Mouse (Mus musculus) cerebellum, adult 2 months (tissue): ENCODE results near the gene Asic1. TPM values are rescaled to one million over a fixed set of nuclear protein-coding genes. Genes with fewer than 3 reads are reported as not detected.

Source experiments
- DNase-seq, 2 experiments: peaks; one replicate each; pipeline ENCODE4 v3.0.0; 2021
- H3K27ac ChIP-seq: fragments of 200-500 bp; 2 replicates; pipeline ENCODE4 v1.5.1; 2012; ENCODE audit warnings: low read length, control low read depth, inconsistent platforms; ENCODE audit not compliant: insufficient read depth
- H3K27me3 ChIP-seq: fragments of 200-500 bp; 2 replicates; pipeline ENCODE4 v1.6.1; 2012; ENCODE audit warnings: inconsistent platforms, mild to moderate bottlenecking, low read length, moderate library complexity; ENCODE audit not compliant: control insufficient read depth, insufficient read depth
- H3K4me1 ChIP-seq: fragments of 200-500 bp; 2 replicates; pipeline ENCODE4 v1.6.1; 2011; ENCODE audit warnings: low read length; ENCODE audit not compliant: control insufficient read depth, insufficient read depth
- H3K4me3 ChIP-seq: fragments of 200-500 bp; replicated peaks from 2 replicates; pipeline ENCODE3; 2011; ENCODE audit warnings: mild to moderate bottlenecking, low read depth, low read length, control low read depth; ENCODE audit not compliant: insufficient read depth
- CTCF ChIP-seq: fragments of 200-500 bp; IDR thresholded peaks from 2 replicates; pipeline ENCODE4 v1.5.1; 2011; ENCODE audit warnings: low read depth, mild to moderate bottlenecking, control low read depth, low read length, moderate library complexity, borderline replicate concordance; ENCODE audit not compliant: insufficient read depth
- POLR2A ChIP-seq: fragments of 200-500 bp; IDR thresholded peaks from 2 replicates; pipeline ENCODE4 v1.6.1; 2011; ENCODE audit warnings: low read length, control low read depth, borderline replicate concordance; ENCODE audit not compliant: insufficient read depth
- WGBS: fragments of 180-500 bp; shearing (Covaris S2); methylation state at CpG from one replicate; pipeline ENCODE4 v1.1.7; 2018; 5-methylcytosine and 5-hydroxymethylcytosine counted together
- polyA plus RNA-seq: library from polyadenylated mRNA; depleted of rRNA; stranded (reverse); fragments of >200 nt; gene quantifications from 2 replicates; pipeline ENCODE4 v1.2.3, GENCODE M21; 2012

Asic1 gene
- polyA plus RNA-seq, 1 experiment = 102 TPM

- no peak for DNase-seq
- Histone ChIP-seq H3K4me3 (no peak overlapping the region), H3K27ac (no peak overlapping the region), H3K27me3 (no peaks in the 10 kb centered on the region), H3K4me1 (peaks cover 32% of the 10 kb centered on the region)
- TF ChIP-seq POLR2A (no peak), CTCF (no peak)
- WGBS = 87% methylated on average over 7 of the region's 7 CpGs
Observed at GRCm38 (mm10) chr15:99679008-99679407, 8.8 kb downstream of the Asic1 start.

- Histone ChIP-seq H3K27me3 (no peaks in the 10 kb centered on the region), H3K4me3 (no peak overlapping the region), H3K4me1 (peaks cover 8% of the 10 kb centered on the region), H3K27ac (no peak overlapping the region)
- peak in 1 of 2 experiments; percentile 40 for DNase-seq
- WGBS = 98% methylated on average over 7 of the region's 7 CpGs
- TF ChIP-seq POLR2A (no peak), CTCF (peak; percentile 50; the same call in 1 of the 2 replicates)
Observed at GRCm38 (mm10) chr15:99682880-99683279, 12.7 kb downstream of the Asic1 start.

GRCm38 (mm10) chr15:99684156-99684555 lies 14.0 kb downstream of the Asic1 start:
- no peak overlapping the region for H3K4me3 ChIP-seq
- no peak for DNase-seq
- no peak for TF ChIP-seq POLR2A
- TF ChIP-seq CTCF = no peak
- peaks cover 14% of the 10 kb centered on the region for H3K4me1 ChIP-seq
- no peaks in the 10 kb centered on the region for H3K27me3 ChIP-seq
- H3K27ac ChIP-seq = no peak overlapping the region
- 95% methylated on average over 5 of the region's 5 CpGs for WGBS

GRCm38 (mm10) chr15:99688712-99689111 lies 18.5 kb downstream of the Asic1 start:
- DNase-seq = peak; percentile 80
- WGBS = 3% methylated on average over 4 of the region's 4 CpGs
- H3K27ac ChIP-seq = 0 out of 2 replicates have a peak overlapping the region, but pooled peaks have one; percentile 1

GRCm38 (mm10) chr15:99690924-99691323 lies 20.8 kb downstream of the Asic1 start:
- 60% methylated on average over 4 of the region's 4 CpGs for WGBS
- H3K27ac ChIP-seq = no peak overlapping the region
- TF ChIP-seq POLR2A (no peak), CTCF (no peak)

More at GRCm38 (mm10) chr15:99688712-99689111, 18.5 kb downstream of the Asic1 start:
- H3K4me1 ChIP-seq = peaks cover 21% of the 10 kb centered on the region
- H3K4me3 ChIP-seq = peak overlapping the region; percentile 9
- TF ChIP-seq POLR2A (no peak), CTCF (peak; percentile 96)
- H3K27me3 ChIP-seq = no peaks in the 10 kb centered on the region

GRCm38 (mm10) chr15:99691976-99692375 lies 21.8 kb downstream of the Asic1 start:
- TF ChIP-seq CTCF (no peak), POLR2A (no peak)
- no peak overlapping the region for H3K4me3 ChIP-seq
- no peaks in the 10 kb centered on the region for H3K27me3 ChIP-seq
- 44% methylated on average over 9 of the region's 9 CpGs for WGBS
- peak in 1 of 2 experiments; percentile 29 for DNase-seq
- H3K4me1 ChIP-seq = peaks cover 21% of the 10 kb centered on the region
- no peak overlapping the region for H3K27ac ChIP-seq

More at GRCm38 (mm10) chr15:99690924-99691323, 20.8 kb downstream of the Asic1 start:
- no peaks in the 10 kb centered on the region for H3K27me3 ChIP-seq
- peaks cover 21% of the 10 kb centered on the region for H3K4me1 ChIP-seq
- DNase-seq = no peak
- H3K4me3 ChIP-seq = no peak overlapping the region

- 72% methylated on average over 2 of the region's 2 CpGs for WGBS
- Histone ChIP-seq H3K27me3 (no peaks in the 10 kb centered on the region), H3K27ac (no peak overlapping the region), H3K4me3 (no peak overlapping the region), H3K4me1 (peaks cover 11% of the 10 kb centered on the region)
- no peak for DNase-seq
- TF ChIP-seq POLR2A = no peak
- TF ChIP-seq CTCF = no peak
Observed at GRCm38 (mm10) chr15:99697309-99697708, 27.1 kb downstream of the Asic1 start.

- Histone ChIP-seq H3K27me3 (no peaks in the 10 kb centered on the region), H3K4me1 (peaks cover 10% of the 10 kb centered on the region), H3K4me3 (no peak overlapping the region), H3K27ac (no peak overlapping the region)
- peak in 1 of 2 experiments; percentile 54 for DNase-seq
- TF ChIP-seq CTCF = no peak
- TF ChIP-seq POLR2A = no peak
- 36% methylated on average over 20 of the region's 20 CpGs for WGBS
Observed at GRCm38 (mm10) chr15:99698533-99699085, 28.4 kb downstream of the Asic1 start.
